Mouse (Mus musculus): ENCODE results near the gene Prr14. TPM values are rescaled to one million over a fixed set of nuclear protein-coding genes. Genes with fewer than 3 reads are reported as not detected.
"Not testable (repeated sequence)": the region's sequence is repeated elsewhere in the genome, so short reads cannot be mapped to it uniquely, and the experiment has no call there.

Prr14 gene
- 115 and 137 TPM in 2 replicates for total RNA-seq (2014; fragmentation: Nextera tagmentation)
- total RNA-seq (2017), result 19.3 and 27.6 TPM in 2 replicates
- 54.2 and 63.5 TPM in 2 replicates for polyA plus RNA-seq (2012)

GRCm38 (mm10) chr7:127459311-127459710 is at the start of gene Prr14:
TSS of gene Prr14 (plus strand) at chr7:127459611.
- not testable (repeated sequence) for H3K27me3 ChIP-seq (ENCODE audit: insufficient read depth, low read length); DNase-seq (ENCODE audit: low spot score); H3K9me3 ChIP-seq (replicated peaks); ATAC-seq (ENCODE audit: extremely low read depth, insufficient number of reproducible peaks, low FRiP score, poor library complexity, severe bottlenecking); H3K4me1 ChIP-seq (ENCODE audit: insufficient read depth, low read depth, low read length); H3K4me3 ChIP-seq (ENCODE audit: low read depth, low read length)
- H3K36me3 ChIP-seq (replicated peaks), result peaks cover 63% of the 10 kb centered on the region

GRCm38 (mm10) chr7:127411418-127411817 is 48.0 kb upstream of the Prr14 start:
- no peak for ATAC-seq (ENCODE audit: extremely low read depth, insufficient number of reproducible peaks, low FRiP score, poor library complexity, severe bottlenecking)
- no peak overlapping the region for H3K4me3 ChIP-seq (ENCODE audit: low read depth, low read length)
- peaks cover 10% of the 10 kb centered on the region for H3K4me1 ChIP-seq (ENCODE audit: insufficient read depth, low read depth, low read length)
- H3K9me3 ChIP-seq (replicated peaks), result no peaks in the 10 kb centered on the region
- no peaks in the 10 kb centered on the region for H3K36me3 ChIP-seq (replicated peaks)
- no peak for TF ChIP-seq GATA1 (IDR thresholded peaks at IDR 0.05; ENCODE audit: borderline replicate concordance, low read length)
- no peak for TF ChIP-seq TAL1 (conservative IDR thresholded peaks at IDR 0.05; ENCODE audit: low read depth, low read length)
- no peak for TF ChIP-seq CTCF (IDR thresholded peaks at IDR 0.05; ENCODE audit: low read depth, low read length)
- no peak for TF ChIP-seq POLR2AphosphoS5 (IDR thresholded peaks at IDR 0.05; ENCODE audit: insufficient replicate concordance, low read depth, low read length)
- TF ChIP-seq GATA2 (IDR thresholded peaks at IDR 0.05; ENCODE audit: borderline replicate concordance, low read depth, low read length), result no peak
- H3K27me3 ChIP-seq (ENCODE audit: insufficient read depth, low read length), result peaks cover 4% of the 10 kb centered on the region
- DNase-seq (ENCODE audit: low spot score), result no peak

DNA sequence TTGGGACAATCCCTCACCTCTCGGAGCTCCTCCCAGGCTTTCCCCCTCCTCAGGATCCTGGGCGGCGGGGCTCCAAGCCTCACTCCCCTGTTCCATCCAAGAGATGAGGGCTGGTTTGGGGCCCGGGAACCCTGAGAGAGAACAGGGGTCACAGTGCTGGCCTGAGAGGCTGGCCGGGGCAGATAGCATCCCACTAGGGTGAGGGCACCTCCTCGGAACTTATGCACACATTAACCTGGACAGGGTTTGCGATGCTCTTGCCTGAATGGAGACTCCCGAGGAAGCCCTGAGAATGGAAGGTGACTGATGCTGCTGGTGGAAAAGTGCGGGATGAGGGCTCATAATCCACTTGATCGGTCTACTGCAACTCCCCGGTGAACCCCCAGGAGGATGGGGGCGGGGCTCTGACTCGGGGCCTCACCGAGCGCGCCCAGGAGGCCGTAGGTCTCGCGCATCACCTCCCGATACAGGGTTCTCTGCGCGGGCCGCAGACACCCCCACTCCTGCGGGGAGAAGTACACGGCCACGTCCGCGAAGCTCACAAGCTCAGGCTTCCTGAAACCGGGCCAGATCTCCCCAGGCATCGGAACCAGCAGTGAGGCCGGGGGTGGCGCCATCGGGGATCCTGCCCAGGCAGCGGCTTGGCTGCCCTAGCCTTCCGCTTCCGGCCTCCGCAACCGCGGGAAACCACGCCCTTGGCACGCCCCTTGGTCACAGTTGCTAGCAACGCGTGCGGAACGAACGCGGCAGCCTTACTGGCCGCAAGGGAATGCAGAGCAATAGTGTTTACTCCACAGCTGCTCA is 37.8 kb upstream of the Prr14 start, which contains the start of gene Zfp688:
Gene Zfp688 (minus strand): TSS at position 681 of the 804 bp plus-strand sequence.
- ATAC-seq (ENCODE audit: extremely low read depth, insufficient number of reproducible peaks, low FRiP score, poor library complexity, severe bottlenecking) (peak; percentile 84; the same call in 1 of the 2 replicates), DNase-seq (ENCODE audit: low spot score) (peak; percentile 95)
- Histone ChIP-seq H3K4me1 (ENCODE audit: insufficient read depth, low read depth, low read length) (peaks cover 36% of the 10 kb centered on the region), H3K36me3 (replicated peaks) (peaks cover 32% of the 10 kb centered on the region), H3K9me3 (replicated peaks) (no peaks in the 10 kb centered on the region), H3K27me3 (ENCODE audit: insufficient read depth, low read length) (peaks cover 6% of the 10 kb centered on the region), H3K4me3 (ENCODE audit: low read depth, low read length) (peak within 1 kb of the TSS; percentile 86)
- no peak for TF ChIP-seq GATA2 (IDR thresholded peaks at IDR 0.05; ENCODE audit: borderline replicate concordance, low read depth, low read length)
- no peak for TF ChIP-seq GATA1 (IDR thresholded peaks at IDR 0.05; ENCODE audit: borderline replicate concordance, low read length)
- no peak for TF ChIP-seq CTCF (IDR thresholded peaks at IDR 0.05; ENCODE audit: low read depth, low read length)
- no peak for TF ChIP-seq TAL1 (conservative IDR thresholded peaks at IDR 0.05; ENCODE audit: low read depth, low read length)
- TF ChIP-seq POLR2AphosphoS5 (IDR thresholded peaks at IDR 0.05; ENCODE audit: insufficient replicate concordance, low read depth, low read length), result no peak

GRCm38 (mm10) chr7:127422247-127422646 is 37.2 kb upstream of the Prr14 start:
- ATAC-seq (ENCODE audit: extremely low read depth, insufficient number of reproducible peaks, low FRiP score, poor library complexity, severe bottlenecking) (no peak), DNase-seq (ENCODE audit: low spot score) (no peak)
- H3K9me3 ChIP-seq (replicated peaks), result peaks cover 4% of the 10 kb centered on the region; the same call in 1 of the 2 replicates
- TF ChIP-seq GATA1 (IDR thresholded peaks at IDR 0.05; ENCODE audit: borderline replicate concordance, low read length) (no peak), POLR2AphosphoS5 (IDR thresholded peaks at IDR 0.05; ENCODE audit: insufficient replicate concordance, low read depth, low read length) (no peak), TAL1 (conservative IDR thresholded peaks at IDR 0.05; ENCODE audit: low read depth, low read length) (no peak), GATA2 (IDR thresholded peaks at IDR 0.05; ENCODE audit: borderline replicate concordance, low read depth, low read length) (no peak), CTCF (IDR thresholded peaks at IDR 0.05; ENCODE audit: low read depth, low read length) (no peak)
- peaks cover 39% of the 10 kb centered on the region for H3K4me1 ChIP-seq (ENCODE audit: insufficient read depth, low read depth, low read length)
- peaks cover 31% of the 10 kb centered on the region for H3K36me3 ChIP-seq (replicated peaks)
- peaks cover 9% of the 10 kb centered on the region for H3K27me3 ChIP-seq (ENCODE audit: insufficient read depth, low read length)
- peak overlapping the region; percentile 86 for H3K4me3 ChIP-seq (ENCODE audit: low read depth, low read length)

GRCm38 (mm10) chr7:127425291-127425690 is 34.1 kb upstream of the Prr14 start:
- peaks cover 12% of the 10 kb centered on the region for H3K27me3 ChIP-seq (ENCODE audit: insufficient read depth, low read length)
- H3K4me1 ChIP-seq (ENCODE audit: insufficient read depth, low read depth, low read length), result peaks cover 30% of the 10 kb centered on the region
- no peak for TF ChIP-seq CTCF (IDR thresholded peaks at IDR 0.05; ENCODE audit: low read depth, low read length)
- no peak for TF ChIP-seq GATA2 (IDR thresholded peaks at IDR 0.05; ENCODE audit: borderline replicate concordance, low read depth, low read length)
- TF ChIP-seq GATA1 (IDR thresholded peaks at IDR 0.05; ENCODE audit: borderline replicate concordance, low read length), result no peak
- H3K4me3 ChIP-seq (ENCODE audit: low read depth, low read length), result no peak overlapping the region
- DNase-seq (ENCODE audit: low spot score) (no peak), ATAC-seq (ENCODE audit: extremely low read depth, insufficient number of reproducible peaks, low FRiP score, poor library complexity, severe bottlenecking) (no peak)
- H3K9me3 ChIP-seq (replicated peaks), result peaks cover 4% of the 10 kb centered on the region; the same call in 1 of the 2 replicates
- peaks cover 3% of the 10 kb centered on the region for H3K36me3 ChIP-seq (replicated peaks)

DNA sequence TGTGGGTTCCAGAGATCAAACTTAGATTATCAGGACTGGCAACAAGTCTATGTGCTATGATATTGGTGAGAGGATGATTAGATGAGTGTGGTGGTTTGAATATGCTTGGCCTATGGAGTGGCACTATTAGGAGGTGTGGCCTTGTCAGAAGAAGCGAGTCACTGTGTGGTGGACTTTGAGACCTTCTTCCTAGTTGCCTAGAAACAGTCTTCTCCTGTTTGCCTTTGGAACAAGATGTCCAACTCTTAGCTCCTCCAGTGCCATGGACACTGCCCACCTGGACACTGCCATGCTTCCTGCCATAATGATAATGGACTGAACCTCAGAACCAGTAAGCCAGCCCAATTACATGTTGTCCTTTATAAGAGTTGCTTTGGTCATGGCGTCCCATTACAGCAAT is 33.5 kb upstream of the Prr14 start:
- ATAC-seq (ENCODE audit: extremely low read depth, insufficient number of reproducible peaks, low FRiP score, poor library complexity, severe bottlenecking) (no peak), DNase-seq (ENCODE audit: low spot score) (no peak)
- Histone ChIP-seq H3K36me3 (replicated peaks) (no peaks in the 10 kb centered on the region), H3K4me3 (ENCODE audit: low read depth, low read length) (no peak overlapping the region), H3K27me3 (ENCODE audit: insufficient read depth, low read length) (peaks cover 17% of the 10 kb centered on the region), H3K9me3 (replicated peaks) (peaks cover 4% of the 10 kb centered on the region; the same call in 1 of the 2 replicates), H3K4me1 (ENCODE audit: insufficient read depth, low read depth, low read length) (peaks cover 26% of the 10 kb centered on the region)
- TF ChIP-seq POLR2AphosphoS5 (IDR thresholded peaks at IDR 0.05; ENCODE audit: insufficient replicate concordance, low read depth, low read length) (no peak), CTCF (IDR thresholded peaks at IDR 0.05; ENCODE audit: low read depth, low read length) (no peak), GATA1 (IDR thresholded peaks at IDR 0.05; ENCODE audit: borderline replicate concordance, low read length) (no peak), GATA2 (IDR thresholded peaks at IDR 0.05; ENCODE audit: borderline replicate concordance, low read depth, low read length) (no peak)
